Mouse (Mus musculus) midbrain, embryonic 16.5 days (tissue): ENCODE data around the gene Atg10. TPM values are rescaled to one million over a fixed set of nuclear protein-coding genes. Genes with fewer than 3 reads are reported as not detected.
A peak's percentile ranks its signal among the peaks of the same experiment; 100 is the strongest.

Experiments used
- ATAC-seq: fragments of 200-750 bp; cut with Nextera tagmentation; 2 replicates; pipeline ENCODE4 v1.8.0; 2017; ENCODE audit warnings: moderate TSS enrichment
- H3K27ac ChIP-seq: fragments of 300-500 bp; sonication (generic); 2 replicates; pipeline ENCODE4 v1.5.1; 2014; ENCODE audit warnings: mild to moderate bottlenecking, low read length, mixed read lengths
- H3K27me3 ChIP-seq: fragments of 300-500 bp; sonication (generic); 2 replicates; pipeline ENCODE4 v1.6.1; 2014; ENCODE audit warnings: low read depth, low read length, mixed read lengths; ENCODE audit not compliant: control insufficient read depth, insufficient read depth
- H3K36me3 ChIP-seq: fragments of 300-500 bp; sonication (generic); 2 replicates; pipeline ENCODE4 v1.6.1; 2014; ENCODE audit warnings: mild to moderate bottlenecking, low read length, moderate library complexity, mixed read lengths; ENCODE audit not compliant: control insufficient read depth, insufficient read depth
- H3K4me1 ChIP-seq: fragments of 300-500 bp; sonication (generic); 2 replicates; pipeline ENCODE4 v1.6.1; 2014; ENCODE audit warnings: mild to moderate bottlenecking, low read length, mixed read lengths; ENCODE audit not compliant: control insufficient read depth, insufficient read depth
- H3K4me2 ChIP-seq: fragments of 300-500 bp; sonication (generic); 2 replicates; pipeline ENCODE4 v1.6.1; 2014; ENCODE audit warnings: mild to moderate bottlenecking, low read length, mixed read lengths
- H3K4me3 ChIP-seq: fragments of 300-500 bp; sonication (generic); 2 replicates; pipeline ENCODE4 v1.5.1; 2014; ENCODE audit warnings: low read depth, mild to moderate bottlenecking, low read length, moderate library complexity, mixed read lengths
- H3K9ac ChIP-seq: fragments of 300-500 bp; sonication (generic); 2 replicates; pipeline ENCODE4 v1.6.1; 2014; ENCODE audit warnings: low read depth, low read length, mixed read lengths
- H3K9me3 ChIP-seq: fragments of 300-500 bp; sonication (generic); replicated peaks from 2 replicates; pipeline ENCODE4 v1.6.1; 2014; ENCODE audit warnings: mild to moderate bottlenecking, low read length, mixed read lengths; ENCODE audit not compliant: control insufficient read depth, poor library complexity, severe bottlenecking
- whole genome bisulfite sequencing: fragments of 180-500 bp; shearing (Covaris S2); extraction: QIAGEN DNeasy Blood & Tissue Kit; methylation state at CpG from one replicate; pipeline ENCODE4 v1.1.7; 2014; 5-methylcytosine and 5-hydroxymethylcytosine counted together
- polyA plus RNA-seq: library from polyadenylated mRNA; unstranded; fragments of >200 nt; fragmentation: Nextera tagmentation; extraction: Ambion mirVana; gene quantifications from 2 replicates; pipeline ENCODE4 v1.2.1, GENCODE M21; 2015

Gene Atg10
- polyA plus RNA-seq, 1 experiment from 2014 or later = 11.9 TPM

DNA sequence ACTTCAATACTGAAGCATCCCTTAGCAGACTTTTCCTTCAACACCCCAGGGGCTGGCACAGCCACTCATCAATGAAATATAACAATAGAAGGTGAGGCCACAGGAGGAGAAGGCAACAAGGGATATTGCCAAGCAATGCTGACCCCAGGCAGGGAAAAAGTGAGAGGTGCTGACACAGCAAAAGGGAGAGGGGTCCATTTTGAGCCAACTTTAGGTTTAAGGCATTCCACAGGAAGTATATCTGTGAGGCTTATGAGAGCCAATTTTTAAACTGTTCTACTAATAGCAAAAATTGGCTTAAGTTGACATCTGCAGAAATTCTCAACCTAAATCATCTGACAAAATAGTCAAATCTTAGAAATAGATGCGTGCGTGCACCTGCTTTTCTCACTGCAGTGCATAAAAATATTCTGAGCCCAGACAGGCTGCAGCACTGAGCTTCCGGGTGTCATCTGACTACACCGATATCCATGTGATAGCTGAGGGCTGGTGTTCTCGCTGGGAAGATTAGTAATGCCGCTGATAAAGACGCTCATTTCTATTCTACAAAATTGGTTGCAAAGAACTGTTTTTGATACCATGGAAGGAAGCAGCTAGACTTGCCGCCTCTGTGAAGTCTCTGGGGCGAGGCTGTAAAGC, 116.3 kb downstream of the Atg10 start:
- no peaks in the 10 kb centered on the region for H3K9me3 ChIP-seq
- H3K4me1 ChIP-seq = no peaks in the 10 kb centered on the region
- no peaks in the 10 kb centered on the region for H3K36me3 ChIP-seq
- H3K4me3 ChIP-seq = no peak overlapping the region
- H3K4me2 ChIP-seq = no peak overlapping the region
- no peak overlapping the region for H3K27ac ChIP-seq
- H3K9ac ChIP-seq = no peak overlapping the region
- WGBS = 89% methylated on average over 9 of the region's 9 CpGs
- H3K27me3 ChIP-seq = no peaks in the 10 kb centered on the region
- no peak for ATAC-seq

DNA sequence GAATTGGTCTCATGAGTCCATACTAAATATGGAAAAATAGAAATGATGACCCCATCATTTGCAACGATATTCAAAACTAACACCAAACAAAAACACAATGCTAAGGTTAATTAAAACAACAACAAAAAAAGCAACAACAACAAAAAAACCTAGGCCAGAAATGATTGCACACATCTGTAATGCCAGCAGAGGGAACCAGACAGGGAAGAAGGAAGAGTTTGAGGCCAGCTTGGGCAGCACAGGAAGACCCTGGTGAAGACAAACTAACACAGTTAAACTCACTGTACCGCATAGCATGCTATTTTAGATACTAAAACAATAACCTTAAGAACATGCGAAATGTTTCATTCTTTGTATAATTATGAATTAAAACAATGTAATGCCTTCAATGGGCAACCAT, 121.5 kb downstream of the Atg10 start:
- WGBS = 91% methylated on average over 3 of the region's 3 CpGs
- no peak for ATAC-seq
- H3K4me3 ChIP-seq = no peak overlapping the region

DNA sequence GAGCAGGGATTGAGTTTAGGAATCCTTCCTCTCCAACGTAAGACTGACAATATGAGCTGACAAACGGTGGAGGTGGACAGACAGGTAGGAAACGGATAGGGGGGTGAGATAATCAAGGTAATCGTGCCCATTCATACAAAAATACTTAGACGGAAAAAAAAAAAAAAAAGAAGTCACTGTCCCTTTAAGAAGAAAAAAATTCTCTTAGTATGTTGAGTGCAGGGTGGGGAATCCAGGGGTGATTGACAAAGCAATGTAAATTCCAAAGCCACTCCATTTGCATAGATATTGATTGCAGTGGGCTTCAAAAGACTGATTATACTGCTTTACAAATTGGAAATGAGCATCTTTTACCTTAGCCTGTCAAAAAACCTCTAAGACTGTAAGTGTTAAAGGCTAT, 123.4 kb downstream of the Atg10 start:
- no peak overlapping the region for H3K9ac ChIP-seq
- 69% methylated on average over 5 of the region's 5 CpGs for WGBS
- ATAC-seq = no peak
- H3K4me2 ChIP-seq = no peak overlapping the region
- H3K27ac ChIP-seq = no peak overlapping the region
- no peaks in the 10 kb centered on the region for H3K27me3 ChIP-seq
- H3K4me1 ChIP-seq = no peaks in the 10 kb centered on the region
- no peaks in the 10 kb centered on the region for H3K36me3 ChIP-seq
- H3K4me3 ChIP-seq = no peak overlapping the region
- H3K9me3 ChIP-seq = no peaks in the 10 kb centered on the region

More for the DNA sequence above, 121.5 kb downstream of the Atg10 start:
- no peak overlapping the region for H3K4me2 ChIP-seq
- H3K27me3 ChIP-seq = no peaks in the 10 kb centered on the region
- no peaks in the 10 kb centered on the region for H3K36me3 ChIP-seq
- no peak overlapping the region for H3K27ac ChIP-seq
- H3K4me1 ChIP-seq = no peaks in the 10 kb centered on the region
- no peaks in the 10 kb centered on the region for H3K9me3 ChIP-seq
- no peak overlapping the region for H3K9ac ChIP-seq

DNA sequence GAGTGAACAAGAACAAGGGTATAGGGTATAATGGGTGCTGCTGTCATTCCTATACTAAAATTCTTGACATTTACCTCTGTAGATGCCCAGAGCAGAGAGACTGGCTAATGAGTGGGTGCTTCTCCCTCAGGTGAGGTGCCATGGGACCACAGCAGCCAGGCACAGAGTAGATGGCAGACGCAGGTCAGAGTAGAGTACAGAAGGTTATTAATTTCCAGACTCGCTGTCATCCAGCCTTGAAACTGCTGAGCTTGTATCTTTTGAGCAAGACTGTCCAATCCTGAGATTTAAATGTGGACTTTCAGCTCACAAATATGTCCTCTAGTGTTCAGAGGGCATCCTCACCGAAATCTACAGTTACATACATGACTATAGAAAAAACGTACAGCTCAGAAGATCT, 128.9 kb downstream of the Atg10 start:
- Histone ChIP-seq H3K27ac (peak overlapping the region; percentile 64; the same call in 1 of the 2 replicates), H3K4me2 (0 out of 2 replicates have a peak overlapping the region, but pooled peaks have one; percentile 12), H3K4me3 (no peak overlapping the region), H3K27me3 (no peaks in the 10 kb centered on the region), H3K36me3 (no peaks in the 10 kb centered on the region), H3K9ac (no peak overlapping the region), H3K4me1 (peaks cover 14% of the 10 kb centered on the region), H3K9me3 (no peaks in the 10 kb centered on the region)
- WGBS = 85% methylated on average over 4 of the region's 4 CpGs
- ATAC-seq = peak; percentile 37; the same call in 1 of the 2 replicates

DNA sequence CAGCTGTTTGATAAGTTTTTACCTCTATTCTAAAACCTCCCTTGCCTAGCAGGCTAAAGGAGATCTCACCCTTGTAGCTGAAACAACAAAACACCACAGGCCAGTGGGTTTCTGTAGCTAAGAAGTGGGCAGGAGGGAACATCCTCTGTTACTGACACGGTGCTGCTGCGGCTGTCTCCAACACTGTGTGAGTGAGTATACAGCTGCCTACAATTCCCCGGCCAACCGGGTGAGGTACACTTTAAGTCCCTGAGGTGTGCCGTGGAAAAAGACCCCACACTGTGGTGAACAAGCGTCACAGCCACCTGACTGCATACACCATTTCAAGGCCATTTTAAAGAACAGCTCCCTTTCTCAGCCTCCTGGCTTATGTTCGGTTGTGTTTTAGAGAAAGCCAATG, 129.6 kb downstream of the Atg10 start:
- peak overlapping the region; percentile 64 for H3K27ac ChIP-seq
- peaks cover 14% of the 10 kb centered on the region for H3K4me1 ChIP-seq
- ATAC-seq = peak; percentile 81
- WGBS = 30% methylated on average over 7 of the region's 7 CpGs
- H3K36me3 ChIP-seq = no peaks in the 10 kb centered on the region
- no peaks in the 10 kb centered on the region for H3K27me3 ChIP-seq
- H3K4me3 ChIP-seq = no peak overlapping the region
- H3K9ac ChIP-seq = peak overlapping the region; percentile 53; the same call in 1 of the 2 replicates
- no peaks in the 10 kb centered on the region for H3K9me3 ChIP-seq
- 0 out of 2 replicates have a peak overlapping the region, but pooled peaks have one; percentile 12 for H3K4me2 ChIP-seq

DNA sequence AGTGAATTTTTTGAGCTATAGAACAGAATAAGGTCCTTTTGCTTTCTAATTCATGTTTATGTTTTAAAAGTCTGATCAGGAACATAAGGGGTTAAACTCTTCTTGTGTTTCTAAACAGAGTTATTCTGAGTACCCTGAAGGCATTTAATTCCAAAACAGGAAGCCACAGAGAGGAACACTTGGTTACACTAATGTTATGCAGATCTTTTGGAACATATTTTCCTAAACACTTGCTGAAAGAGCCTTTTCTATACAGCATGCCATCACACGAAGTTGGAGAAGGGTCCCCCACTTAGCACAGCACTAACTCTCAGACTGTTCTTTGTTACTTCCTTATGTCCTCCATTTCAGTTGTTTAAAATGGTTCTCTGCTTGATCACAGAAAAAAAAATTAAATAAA, 130.2 kb downstream of the Atg10 start:
- Histone ChIP-seq H3K4me3 (no peak overlapping the region), H3K9ac (no peak overlapping the region), H3K4me2 (no peak overlapping the region), H3K9me3 (no peaks in the 10 kb centered on the region), H3K27me3 (no peaks in the 10 kb centered on the region), H3K27ac (no peak overlapping the region), H3K4me1 (peaks cover 14% of the 10 kb centered on the region), H3K36me3 (no peaks in the 10 kb centered on the region)
- 21% methylated on average over 1 of the region's 1 CpGs for WGBS
- ATAC-seq = peak; percentile 43; the same call in 1 of the 2 replicates

DNA sequence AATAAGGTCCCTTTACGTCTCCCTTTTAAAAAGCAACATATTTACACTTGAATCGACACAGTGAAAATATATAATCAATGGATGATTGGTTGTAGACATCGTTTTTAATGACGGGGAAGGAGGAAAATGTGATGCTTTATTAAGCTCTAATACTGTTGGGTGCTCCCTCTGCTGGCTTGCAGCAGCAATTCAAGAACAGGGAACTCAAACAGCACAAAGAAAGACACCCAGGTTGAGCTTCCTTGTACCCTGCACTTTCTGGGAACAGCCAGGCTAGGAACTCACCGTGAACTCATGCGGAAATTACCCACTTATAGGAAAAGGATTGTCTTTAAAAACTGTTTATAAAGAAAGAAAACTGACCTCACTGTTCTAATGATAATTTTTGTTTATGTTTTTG, 130.6 kb downstream of the Atg10 start:
- WGBS = 25% methylated on average over 6 of the region's 6 CpGs
- Histone ChIP-seq H3K4me2 (no peak overlapping the region), H3K9ac (no peak overlapping the region), H3K9me3 (no peaks in the 10 kb centered on the region), H3K36me3 (no peaks in the 10 kb centered on the region), H3K27ac (no peak overlapping the region), H3K4me1 (peaks cover 14% of the 10 kb centered on the region), H3K27me3 (no peaks in the 10 kb centered on the region), H3K4me3 (no peak overlapping the region)
- peak; percentile 73 for ATAC-seq

DNA sequence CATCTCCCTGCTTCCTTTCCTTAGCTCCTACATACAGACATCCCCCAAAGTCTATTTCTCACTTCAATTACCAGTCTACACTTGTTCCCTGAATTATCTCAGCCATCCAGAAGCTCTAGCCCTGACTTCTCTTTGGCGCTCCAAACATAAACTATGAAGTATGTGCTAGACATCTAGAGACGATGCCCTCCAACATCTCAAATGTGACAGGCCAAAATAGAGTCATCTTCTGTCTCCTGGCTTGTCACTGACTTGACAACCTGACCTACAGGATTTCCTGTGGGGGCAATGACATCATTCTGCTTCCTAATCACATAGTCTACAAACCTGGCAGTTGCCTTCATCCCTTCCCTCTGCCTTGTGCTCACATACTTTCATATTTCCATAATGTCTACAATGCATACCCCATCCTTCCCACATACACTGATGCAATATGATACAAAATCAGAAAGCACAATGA, 132.0 kb downstream of the Atg10 start:
- no peak for ATAC-seq
- no peaks in the 10 kb centered on the region for H3K36me3 ChIP-seq
- H3K27ac ChIP-seq = no peak overlapping the region
- WGBS = 87% methylated on average over 2 of the region's 2 CpGs
- H3K27me3 ChIP-seq = no peaks in the 10 kb centered on the region
- H3K4me2 ChIP-seq = no peak overlapping the region
- no peaks in the 10 kb centered on the region for H3K9me3 ChIP-seq
- peaks cover 14% of the 10 kb centered on the region for H3K4me1 ChIP-seq
- no peak overlapping the region for H3K9ac ChIP-seq
- no peak overlapping the region for H3K4me3 ChIP-seq

DNA sequence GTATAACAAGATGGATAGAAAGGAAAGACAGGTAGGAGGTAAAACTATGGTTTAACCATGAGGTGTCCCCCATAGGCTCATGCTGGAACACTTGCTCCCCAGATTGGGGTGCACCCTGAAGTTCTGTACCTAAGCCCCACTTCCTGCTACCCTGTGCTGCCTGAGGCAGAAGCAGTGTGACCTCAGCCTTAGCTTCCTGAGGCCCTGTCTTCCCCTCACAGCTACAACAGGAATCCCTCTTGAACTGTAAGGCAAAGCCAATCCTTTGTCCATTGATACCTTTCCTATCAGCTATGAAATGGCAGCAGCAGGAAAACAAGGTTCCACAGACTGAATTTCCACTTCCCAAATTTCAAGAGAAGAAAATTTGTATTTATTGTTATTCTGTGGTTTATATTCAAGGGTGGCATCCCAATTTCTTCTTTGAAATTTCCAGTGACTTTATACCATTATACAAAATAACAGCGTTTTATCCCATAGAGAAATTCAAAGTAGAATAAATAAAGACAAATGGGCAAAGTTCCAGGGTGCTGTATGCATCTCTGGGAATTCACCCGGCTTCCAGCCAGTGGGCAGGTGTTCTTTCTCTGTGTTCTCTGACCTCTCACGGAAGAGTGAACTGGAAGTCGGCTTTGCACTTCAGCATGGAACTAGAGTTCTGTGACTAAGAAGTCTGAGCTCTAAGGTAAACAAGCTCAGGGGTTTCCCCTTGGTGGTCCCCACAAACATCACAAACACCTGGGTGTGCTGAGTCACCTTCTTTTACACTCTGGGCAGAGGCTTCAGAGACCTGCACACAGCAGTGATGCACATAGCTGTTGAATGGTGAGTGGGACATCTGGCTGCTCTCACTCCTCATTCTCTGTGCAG, 132.7 kb downstream of the Atg10 start:
- H3K9me3 ChIP-seq = no peaks in the 10 kb centered on the region
- H3K27me3 ChIP-seq = no peaks in the 10 kb centered on the region
- no peak overlapping the region for H3K27ac ChIP-seq
- H3K4me3 ChIP-seq = no peak overlapping the region
- peaks cover 14% of the 10 kb centered on the region for H3K4me1 ChIP-seq
- no peak overlapping the region for H3K9ac ChIP-seq
- no peak overlapping the region for H3K4me2 ChIP-seq
- H3K36me3 ChIP-seq = no peaks in the 10 kb centered on the region
- no peak for ATAC-seq
- WGBS = 58% methylated on average over 4 of the region's 4 CpGs
